Mouse (Mus musculus) effector memory CD4-positive, alpha-beta T cell, adult 7 months (primary cell): ENCODE data around the gene Upb1. TPM values are rescaled to one million over a fixed set of nuclear protein-coding genes. Genes with fewer than 3 reads are reported as not detected.

ENCODE experiments used
- polyA plus RNA-seq: library from polyadenylated mRNA; unstranded; fragments of 100-300 nt; shearing (Covaris generic); gene quantifications from one replicate; pipeline ENCODE4 v1.2.1, GENCODE M21; 2017

Gene Upb1
- 0.84 TPM for polyA plus RNA-seq

GRCm38 (mm10) chr10:75400958-75401357 lies at the start of gene Upb1:
TSS of gene Upb1 (plus strand) at chr10:75401115.

Other genes starting within 250 kb of the Upb1 start
- 59.0 TPM for gene Specc1l, start 189.0 kb upstream of the Upb1 start, polyA plus RNA-seq
- 131 TPM for gene Adora2a, start 84.2 kb upstream of the Upb1 start, polyA plus RNA-seq
- 134 TPM for gene Snrpd3, start 116.4 kb downstream of the Upb1 start, polyA plus RNA-seq
- 18.4 TPM for gene Gucd1, start 116.9 kb downstream of the Upb1 start, polyA plus RNA-seq
- 3.1 TPM for gene Lrrc75b, start 159.2 kb downstream of the Upb1 start, polyA plus RNA-seq
- 15.6 TPM for gene Ggt1, start 160.5 kb downstream of the Upb1 start, polyA plus RNA-seq
- gene Ggt5, start 188.2 kb downstream of the Upb1 start, polyA plus RNA-seq: 3.8 TPM
- gene Susd2, start 242.9 kb downstream of the Upb1 start, polyA plus RNA-seq: 6.2 TPM